15 mouse cellular contexts compared by ENCODE assay signal in the genomic region with DNA sequence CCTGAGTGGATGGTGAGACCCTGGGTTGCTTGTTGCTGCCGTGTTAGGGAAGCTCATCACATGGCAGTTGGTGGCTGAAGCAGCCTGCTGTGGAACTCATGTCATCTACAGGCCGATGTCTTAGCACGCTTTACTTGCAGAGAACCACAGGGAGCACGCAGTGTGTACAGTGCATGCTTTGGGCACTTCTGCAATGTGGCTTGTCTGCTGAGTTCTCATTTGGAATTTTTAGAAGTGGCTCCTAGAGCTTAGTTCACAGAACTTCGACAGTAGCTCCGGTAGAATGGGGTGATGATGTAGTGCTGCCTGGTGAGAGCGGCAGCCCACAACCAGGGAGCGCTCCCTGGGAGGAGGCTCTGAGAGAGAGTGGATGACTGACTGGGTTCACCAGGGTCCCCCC. TPM values are rescaled to one million over a fixed set of nuclear protein-coding genes. Genes with fewer than 3 reads are reported as not detected.
DNase-seq lines count a peak whose midpoint lies in the region; ATAC-seq and TF ChIP-seq lines count a peak whose summit lies in the region.
"Had no signal": no experiment of that assay in that cellular context is flagged by ENCODE, and none has a peak within 500 bp of the region (broad histone marks: within the 10 kb centered on the region; RNA-seq: fewer than 3 reads in every experiment).

No protein-coding gene starts in this region.

- 70% methylated on average over 8 of the region's 8 CpGs for WGBS in heart, embryonic 12.5 days
- 88% methylated on average over 8 of the region's 8 CpGs for WGBS in limb, embryonic 10.5 days

- DNase-seq in heart, postnatal 14 days: no peak
- DNase-seq in layer of hippocampus, adult 9-11 months: peak; percentile 71
- DNase-seq in layer of hippocampus, postnatal 10 days (ENCODE audit: low spot score in 2 of 2): no peak
- DNase-seq in limb, embryonic 10.5 days (ENCODE audit: low spot score): no peak
- no peak for DNase-seq in left cerebral cortex, adult 8-10 months (ENCODE audit: low spot score in 2 of 2)
- DNase-seq in left cerebral cortex, postnatal 4 days: no peak
- DNase-seq: B cell, adult 2 months; gastrocnemius, postnatal 14 days; kidney, postnatal 4 days had no signal

- no peak overlapping the region for H3K4me2 ChIP-seq in heart, embryonic 12.5 days
- H3K4me2 ChIP-seq: neural tube, embryonic 12.5 days had no signal

- no peak overlapping the region for H3K4me3 ChIP-seq in heart, embryonic 12.5 days
- peak overlapping the region; percentile 71 for H3K4me3 ChIP-seq in E14TG2a.4 (replicated peaks; ENCODE audit: low read length)
- H3K4me3 ChIP-seq in limb, embryonic 10.5 days: no peak overlapping the region
- H3K4me3 ChIP-seq: neural tube, embryonic 12.5 days had no signal

- no peak for TF ChIP-seq CTCF in E14TG2a.4 (conservative IDR thresholded peaks at IDR 0.05; ENCODE audit: low read length)

- intact Hi-C loops in heart, postnatal 14 days (cut with DNase I): no loop called here
- intact Hi-C loops in left cerebral cortex, postnatal 4 days (cut with DNase I): no loop called here

- peaks cover 23% of the 10 kb centered on the region for H3K36me3 ChIP-seq in heart, embryonic 12.5 days
- H3K36me3 ChIP-seq in E14TG2a.4 (ENCODE audit: insufficient read depth, low read length): peaks cover 85% of the 10 kb centered on the region
- peaks cover 78% of the 10 kb centered on the region for H3K36me3 ChIP-seq in limb, embryonic 10.5 days

- no peaks in the 10 kb centered on the region for H3K9me3 ChIP-seq in heart, embryonic 12.5 days (replicated peaks)
- H3K9me3 ChIP-seq in E14TG2a.4 (ENCODE audit: low read length): no peaks in the 10 kb centered on the region
- no peaks in the 10 kb centered on the region for H3K9me3 ChIP-seq in limb, embryonic 10.5 days (replicated peaks)
- H3K9me3 ChIP-seq: neural tube, embryonic 12.5 days had no signal

- peaks cover 54% of the 10 kb centered on the region for H3K4me1 ChIP-seq in heart, embryonic 12.5 days (replicated peaks)
- H3K4me1 ChIP-seq in E14TG2a.4 (replicated peaks; ENCODE audit: low read depth, low read length): peaks cover 100% of the 10 kb centered on the region
- H3K4me1 ChIP-seq in limb, embryonic 10.5 days: peaks cover 56% of the 10 kb centered on the region

- no peaks in the 10 kb centered on the region for H3K27me3 ChIP-seq in heart, embryonic 12.5 days (replicated peaks)
- H3K27me3 ChIP-seq in E14TG2a.4 (ENCODE audit: insufficient read depth, low read length): no peaks in the 10 kb centered on the region
- H3K27me3 ChIP-seq in limb, embryonic 10.5 days (ENCODE audit: low read depth, poor library complexity, severe bottlenecking): no peaks in the 10 kb centered on the region; the same call in 1 of the 2 replicates
- H3K27me3 ChIP-seq: neural tube, embryonic 12.5 days; Patski had no signal

- ATAC-seq in heart, embryonic 12.5 days (ENCODE audit: insufficient number of reproducible peaks, low FRiP score): no peak
- ATAC-seq: inflammation-experienced regulatory T-cells, adult 6 months had no signal

- H3K27ac ChIP-seq in heart, embryonic 12.5 days (ENCODE audit: poor library complexity, severe bottlenecking): peak overlapping the region; percentile 70
- 0 out of 2 replicates have a peak overlapping the region, but pooled peaks have one; percentile 12 for H3K27ac ChIP-seq in limb, embryonic 10.5 days
- H3K27ac ChIP-seq: macrophage; neural tube, embryonic 12.5 days had no signal

- 0 out of 2 replicates have a peak overlapping the region, but pooled peaks have one; percentile 42 for H3K9ac ChIP-seq in heart, embryonic 12.5 days
- H3K9ac ChIP-seq: neural tube, embryonic 12.5 days had no signal

RNA-seq across cellular contexts. Expression of a gene that starts 22.8 kb away (rescaled TPM):
- polyA plus RNA-seq in heart, embryonic 12.5 days (2016; fragmentation: Nextera tagmentation; extraction: Ambion mirVana): 28.9 and 29.6 TPM in 2 replicates
- 10 to 100 TPM; 20.5 to 22.3 TPM for total RNA-seq in heart, postnatal 14 days (2021)
- total RNA-seq in layer of hippocampus, postnatal 10 days (2021): 10 to 100 TPM; 59.2 to 59.6 TPM
- 47.1 and 47.4 TPM in 2 replicates for polyA plus RNA-seq in limb, embryonic 10.5 days (2016; fragmentation: Nextera tagmentation; extraction: Ambion mirVana)
- total RNA-seq in left cerebral cortex, adult 8-10 months (2022): 10 to 100 TPM; 77.9 to 92.4 (median 82.4) TPM
- 10 to 100 TPM; 56.9 to 58.6 TPM for total RNA-seq in left cerebral cortex, postnatal 4 days (2021)

RNA-seq across cellular contexts. Expression of a gene that starts 39.0 kb away (rescaled TPM):
- 7.1 and 8.0 TPM in 2 replicates for polyA plus RNA-seq in heart, embryonic 12.5 days (2016; fragmentation: Nextera tagmentation; extraction: Ambion mirVana)
- total RNA-seq in heart, postnatal 14 days (2021): 1 to 10 TPM; 4.1 to 5.1 TPM
- total RNA-seq in layer of hippocampus, postnatal 10 days (2021): 1 to 10 TPM; 2.3 to 2.8 TPM
- polyA plus RNA-seq in limb, embryonic 10.5 days (2016; fragmentation: Nextera tagmentation; extraction: Ambion mirVana): 11.2 and 13.2 TPM in 2 replicates
- total RNA-seq in left cerebral cortex, adult 8-10 months (2022): 1 to 10 TPM; 3.1 to 7.5 (median 3.6) TPM
- 1 to 10 TPM; 3.8 to 4.1 TPM for total RNA-seq in left cerebral cortex, postnatal 4 days (2021)
